Mouse (Mus musculus): ENCODE measurements around the gene Lrmda.

- no peak for TF ChIP-seq POLR2A (IDR thresholded peaks at IDR 0.05; ENCODE audit: borderline replicate concordance, low read depth, low read length)
- TF ChIP-seq CTCF (IDR thresholded peaks at IDR 0.05; ENCODE audit: low read depth, low read length): no peak
Measured at GRCm38 (mm10) chr14:22647879-22648611, 628.5 kb downstream of the Lrmda start.
